Mouse (Mus musculus) gastrocnemius, postnatal 14 days (tissue): Measurements from ENCODE around the gene Enpep. TPM values are rescaled to one million over a fixed set of nuclear protein-coding genes. Genes with fewer than 3 reads are reported as not detected.
A peak's percentile ranks its signal among the peaks of the same experiment; 100 is the strongest.

Experiments used
- DNase-seq: peaks from one replicate; pipeline ENCODE4 v3.0.0; 2021; ENCODE audit warnings: mixed read lengths
- intact Hi-C: fragments of 180-260 bp; cut with DNase I; formaldehyde crosslinking; loops from one replicate; pipeline ENCODE4 v1.15.1; 2025; ENCODE audit warnings: low total_unique reads
- total RNA-seq, 2 experiments: library from RNA; stranded (reverse); gene quantifications; 2 replicates each; pipeline ENCODE4 v1.2.3; 2021

The Enpep gene
- total RNA-seq, 2 experiments from 2014 or later: 3.5 to 3.6 TPM

- no peak for DNase-seq
- intact Hi-C loops: no loop called here
Observed at GRCm38 (mm10) chr3:129313671-129314415, 18.7 kb downstream of the Enpep start.

- DNase-seq: no peak
- intact Hi-C loops: no loop called here
Observed at GRCm38 (mm10) chr3:129313221-129313620, 19.3 kb downstream of the Enpep start.

GRCm38 (mm10) chr3:129312511-129312910 is 20.0 kb downstream of the Enpep start:
- intact Hi-C loops: no loop called here
- DNase-seq: no peak

- intact Hi-C loops: no loop called here
- DNase-seq: no peak
Observed at GRCm38 (mm10) chr3:129311951-129312350, 20.6 kb downstream of the Enpep start.

GRCm38 (mm10) chr3:129309926-129310325 is 22.6 kb downstream of the Enpep start:
- intact Hi-C loops: loop anchor here (5.0 kb wide), 2 partner anchors 112 to 377 kb away; no protein-coding TSS in a partner anchor
- DNase-seq: no peak

GRCm38 (mm10) chr3:129308876-129309275 is 23.6 kb downstream of the Enpep start:
- DNase-seq: no peak

GRCm38 (mm10) chr3:129308102-129308752 is 24.3 kb downstream of the Enpep start:
- intact Hi-C loops: loop anchor here (5.0 kb wide), 2 partner anchors 114 to 379 kb away; no protein-coding TSS in a partner anchor
- no peak for DNase-seq

More at GRCm38 (mm10) chr3:129308876-129309275, 23.6 kb downstream of the Enpep start:
- intact Hi-C loops: loop anchor here (5.0 kb wide), 2 partner anchors 113 to 378 kb away; no protein-coding TSS in a partner anchor

GRCm38 (mm10) chr3:129303941-129304340 is 28.6 kb downstream of the Enpep start:
- intact Hi-C loops: loop anchor here (5.0 kb wide), 1 partner anchor 328 kb away; no protein-coding TSS in a partner anchor

GRCm38 (mm10) chr3:129299874-129300273 is 32.6 kb downstream of the Enpep start:
- intact Hi-C loops: loop anchor here (5.0 kb wide), 1 partner anchor 332 kb away; no protein-coding TSS in a partner anchor
- DNase-seq: no peak

More at GRCm38 (mm10) chr3:129303941-129304340, 28.6 kb downstream of the Enpep start:
- DNase-seq: no peak

GRCm38 (mm10) chr3:129298606-129299005 is 33.9 kb downstream of the Enpep start:
- DNase-seq: no peak
- intact Hi-C loops: no loop called here

- DNase-seq: no peak
- intact Hi-C loops: no loop called here
Observed at GRCm38 (mm10) chr3:129296994-129297393, 35.5 kb downstream of the Enpep start.

- intact Hi-C loops: no loop called here
Observed at GRCm38 (mm10) chr3:129295883-129296282, 36.6 kb downstream of the Enpep start.

GRCm38 (mm10) chr3:129289536-129289935 is 43.0 kb downstream of the Enpep start:
- DNase-seq: no peak
- intact Hi-C loops: no loop called here

More at GRCm38 (mm10) chr3:129295883-129296282, 36.6 kb downstream of the Enpep start:
- no peak for DNase-seq

- no peak for DNase-seq
- intact Hi-C loops: no loop called here
Observed at GRCm38 (mm10) chr3:129287140-129287539, 45.4 kb downstream of the Enpep start.

- no peak for DNase-seq
- intact Hi-C loops: no loop called here
Observed at GRCm38 (mm10) chr3:129286426-129286825, 46.1 kb downstream of the Enpep start.

- intact Hi-C loops: no loop called here
- no peak for DNase-seq
Observed at GRCm38 (mm10) chr3:129284326-129284725, 48.2 kb downstream of the Enpep start.

- no peak for DNase-seq
- intact Hi-C loops: no loop called here
Observed at GRCm38 (mm10) chr3:129279441-129279840, 53.1 kb downstream of the Enpep start.

- DNase-seq: no peak
- intact Hi-C loops: no loop called here
Observed at GRCm38 (mm10) chr3:129273156-129273831, 59.2 kb downstream of the Enpep start.

- intact Hi-C loops: no loop called here
- peak; percentile 10 for DNase-seq
Observed at GRCm38 (mm10) chr3:129270044-129270443, 62.5 kb downstream of the Enpep start.
